Mouse (Mus musculus): Measurements from ENCODE around the gene Lancl1.

Lancl1 gene

DNA sequence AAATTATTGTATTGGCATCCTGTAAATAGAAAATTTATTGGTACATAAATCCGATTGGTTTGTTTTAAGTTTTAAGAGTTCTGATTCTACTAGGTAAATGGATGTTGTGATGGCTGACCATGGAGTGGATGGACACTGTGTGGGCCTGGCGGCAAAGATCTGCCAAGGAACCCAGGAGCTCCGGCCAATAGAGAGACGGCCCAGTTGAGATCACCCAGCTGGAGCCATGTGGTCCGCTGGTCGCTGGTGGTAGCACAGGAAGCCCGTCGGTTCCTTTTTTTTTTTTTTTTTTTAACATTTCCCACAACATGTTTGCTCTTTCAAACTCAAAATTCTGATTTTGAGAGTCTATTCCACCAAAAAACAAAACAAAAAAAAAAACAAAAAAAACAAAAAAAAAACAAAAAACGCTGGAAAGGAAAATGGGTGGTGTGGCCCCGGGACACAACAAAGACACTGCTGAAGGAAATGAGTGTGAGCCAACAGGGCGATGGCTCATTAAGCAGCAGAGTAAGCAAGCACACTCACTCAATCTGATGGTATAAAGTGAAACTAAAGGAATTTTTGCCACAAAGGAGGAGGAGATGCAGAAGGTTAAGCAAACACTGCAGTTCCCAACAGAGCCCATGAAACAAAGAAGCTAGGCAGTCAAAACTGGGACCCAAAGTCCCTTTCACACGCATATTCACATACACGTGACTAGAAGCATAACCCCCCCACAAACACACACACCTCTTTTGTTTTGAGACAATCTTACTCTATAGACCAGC lies 21.4 kb downstream of the Lancl1 start:
- peak; percentile 40 to 50 for DNase-seq (ENCODE audit: low spot score in 2 of 2)

DNA sequence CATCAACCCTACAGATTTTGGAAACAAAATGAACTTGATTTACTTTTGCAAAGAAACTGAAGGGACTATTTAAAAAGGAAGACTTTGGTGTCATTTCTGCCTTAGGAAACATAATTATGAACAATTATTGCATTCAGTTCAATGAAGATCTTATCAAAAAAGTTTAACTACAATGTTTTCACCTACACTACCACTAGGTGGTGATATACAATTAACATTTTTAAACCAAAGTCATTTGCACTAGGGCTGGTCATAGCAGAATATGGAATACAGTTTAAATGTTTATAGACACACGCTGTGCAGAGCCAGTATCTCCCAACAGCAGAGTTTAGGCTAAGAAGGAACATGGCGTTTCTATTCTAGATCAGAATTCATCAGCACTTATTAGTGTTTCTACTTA lies 24.5 kb downstream of the Lancl1 start:
- DNase-seq (ENCODE audit: low spot score in 2 of 2), result no peak

DNA sequence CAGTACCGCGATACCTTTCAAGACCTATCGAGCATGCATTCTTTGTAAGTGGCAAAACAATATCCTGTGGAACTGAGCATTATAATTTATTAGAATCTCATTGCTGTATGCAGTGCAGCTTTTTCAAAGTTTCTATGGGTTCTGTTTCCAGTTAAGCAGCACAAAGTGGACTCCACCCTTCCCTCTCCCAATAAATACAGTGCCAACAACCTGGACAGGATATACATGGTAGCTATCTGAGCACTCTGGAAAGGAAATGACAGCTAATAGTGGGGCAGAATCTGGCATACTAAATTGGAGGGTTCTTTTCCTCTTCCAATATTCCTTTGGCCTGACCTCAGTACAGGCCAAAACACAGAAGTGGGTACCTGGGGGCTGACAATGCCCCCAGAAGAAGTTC lies 28.2 kb downstream of the Lancl1 start:
- no peak for DNase-seq (ENCODE audit: low spot score in 2 of 2)

DNA sequence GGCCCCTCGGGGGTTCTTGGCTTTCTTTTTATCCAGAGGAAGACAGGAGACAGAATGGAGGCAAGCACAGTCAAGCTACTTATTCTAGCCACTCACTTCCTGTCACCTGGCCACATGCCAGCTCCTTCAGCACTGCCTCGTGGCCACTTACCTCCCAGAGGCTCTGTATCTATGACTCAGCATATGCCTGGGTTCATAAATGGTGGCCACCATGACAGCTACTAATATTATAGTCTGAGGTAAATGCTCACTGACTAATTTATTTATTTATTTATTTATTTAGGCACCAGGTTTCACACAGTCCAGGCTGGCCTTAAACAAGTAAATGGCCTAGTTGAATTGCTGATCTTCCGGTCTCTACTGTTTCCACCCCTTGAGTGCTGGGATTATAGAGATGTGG lies 35.0 kb downstream of the Lancl1 start:
- peak in 1 of 2 experiments; percentile 29 for DNase-seq (ENCODE audit: low spot score in 2 of 2)

- DNase-seq (ENCODE audit: low spot score in 2 of 2), result no peak
Observed at GRCm38 (mm10) chr1:67002226-67002625, 36.4 kb downstream of the Lancl1 start.

- DNase-seq (ENCODE audit: low spot score in 2 of 2), result no peak
Observed at GRCm38 (mm10) chr1:67001367-67001766, 37.3 kb downstream of the Lancl1 start.

- DNase-seq (ENCODE audit: low spot score in 2 of 2), result no peak
Observed at GRCm38 (mm10) chr1:67000484-67000883, 38.2 kb downstream of the Lancl1 start.

DNA sequence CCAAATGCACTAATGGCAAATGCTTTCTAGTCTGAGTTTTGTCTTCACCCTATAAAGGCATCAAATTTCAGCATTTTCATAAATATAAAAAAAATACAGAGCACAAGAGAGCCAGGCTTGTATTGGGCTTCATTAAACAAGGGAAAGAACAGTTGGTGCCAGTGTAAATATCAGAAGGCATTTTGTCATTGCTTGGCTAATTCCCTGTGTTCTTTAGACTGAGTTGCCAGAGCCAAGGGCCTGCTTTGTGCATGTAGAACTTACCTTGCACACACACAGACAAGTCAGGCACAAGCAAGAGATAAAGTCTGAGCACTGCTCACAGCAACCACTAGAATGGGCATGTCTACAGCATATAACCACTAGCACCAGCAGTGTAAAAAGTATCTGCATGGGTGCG lies 40.1 kb downstream of the Lancl1 start:
- DNase-seq (ENCODE audit: low spot score in 2 of 2), result no peak

DNA sequence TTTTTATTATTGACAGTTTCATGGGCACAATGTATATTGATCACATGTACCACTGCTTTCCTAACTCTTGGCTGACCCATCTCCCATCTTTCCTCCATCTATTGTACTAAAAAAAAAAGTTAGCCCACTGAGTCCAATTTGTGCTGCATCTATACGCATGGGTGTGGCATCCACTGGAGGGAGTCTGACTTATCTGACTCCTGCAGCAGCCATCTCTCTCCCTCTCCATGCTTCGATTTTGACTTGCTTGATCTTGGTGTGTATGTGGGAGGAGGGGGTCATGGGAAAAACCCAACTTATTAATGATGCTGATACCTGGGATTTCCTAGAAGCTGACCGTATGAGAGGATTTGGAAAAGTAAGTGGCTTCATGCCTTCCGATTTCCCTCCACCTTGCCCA lies 40.5 kb downstream of the Lancl1 start:
- DNase-seq (ENCODE audit: low spot score in 2 of 2), result no peak

DNA sequence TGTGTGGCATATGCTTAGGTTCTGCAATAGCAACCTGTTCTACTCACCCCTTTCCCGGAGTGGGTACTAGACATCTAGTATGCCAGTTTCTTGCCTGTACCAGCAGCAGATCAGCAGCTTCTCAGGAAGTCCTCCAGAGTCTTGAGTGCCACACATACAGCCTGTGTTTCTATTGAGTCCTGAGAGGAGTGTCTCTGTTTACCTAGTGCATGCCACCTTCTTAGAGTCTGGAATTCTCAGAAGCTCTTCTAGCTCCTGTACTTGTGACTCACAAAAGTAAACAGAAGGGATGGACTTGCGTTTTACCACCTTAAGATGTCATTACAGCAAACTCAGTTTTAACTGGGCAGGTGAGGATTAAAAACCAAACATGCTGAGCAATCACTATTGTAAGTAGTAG lies 41.9 kb downstream of the Lancl1 start:
- no peak for DNase-seq (ENCODE audit: low spot score in 2 of 2)

DNA sequence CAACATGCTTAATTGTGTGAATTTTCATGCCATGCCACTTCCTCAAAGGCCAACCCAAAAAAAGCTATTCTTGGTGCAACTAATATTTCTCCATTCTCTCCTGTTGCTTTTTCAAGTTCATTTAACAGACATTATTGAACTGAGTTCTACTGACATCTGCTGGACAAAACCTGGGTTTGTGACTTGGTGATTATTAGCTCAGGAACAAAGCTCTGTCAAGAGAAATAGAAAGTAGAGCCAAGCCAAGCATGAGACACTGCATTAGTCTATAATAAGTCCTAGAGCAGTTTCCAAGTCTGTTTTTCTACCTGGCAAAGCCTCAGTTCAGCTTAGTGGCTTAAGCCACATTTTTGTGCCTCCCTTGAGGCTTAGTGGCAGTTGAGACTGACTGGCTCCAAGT lies 45.9 kb downstream of the Lancl1 start:
- peak; percentile 16 to 56 for DNase-seq (ENCODE audit: low spot score in 2 of 2)

DNA sequence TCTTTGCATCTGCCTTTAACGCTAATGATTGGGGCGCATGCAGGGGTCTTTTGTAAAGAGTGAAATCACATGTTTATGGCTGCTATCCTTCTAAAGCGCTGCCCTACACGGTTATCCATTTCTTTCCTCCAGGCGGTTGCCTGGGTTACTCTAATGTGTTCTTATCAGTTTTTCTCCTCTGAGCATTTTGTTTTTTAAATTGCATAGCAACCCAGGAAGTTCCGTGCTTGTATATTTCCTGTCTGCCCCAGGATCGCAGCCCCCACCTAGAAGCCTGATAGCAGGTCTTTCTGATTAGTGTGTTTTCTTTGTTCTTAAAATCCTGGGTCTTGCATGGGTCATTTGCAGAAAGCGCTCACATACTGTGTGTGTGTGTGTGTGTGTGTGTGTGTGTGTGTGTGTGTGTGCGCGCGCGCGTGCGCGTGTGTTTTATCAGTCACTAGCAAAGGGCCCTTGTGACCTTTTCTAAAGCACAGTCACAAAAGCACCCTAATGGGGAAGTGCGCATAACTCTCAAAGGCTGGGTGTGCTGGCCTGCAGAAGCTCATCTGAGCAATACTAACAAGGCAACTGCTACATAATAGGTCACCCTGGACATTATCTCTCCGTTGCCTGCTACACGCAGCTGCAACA lies 51.0 kb downstream of the Lancl1 start:
- DNase-seq (ENCODE audit: low spot score in 2 of 2), result no peak

DNA sequence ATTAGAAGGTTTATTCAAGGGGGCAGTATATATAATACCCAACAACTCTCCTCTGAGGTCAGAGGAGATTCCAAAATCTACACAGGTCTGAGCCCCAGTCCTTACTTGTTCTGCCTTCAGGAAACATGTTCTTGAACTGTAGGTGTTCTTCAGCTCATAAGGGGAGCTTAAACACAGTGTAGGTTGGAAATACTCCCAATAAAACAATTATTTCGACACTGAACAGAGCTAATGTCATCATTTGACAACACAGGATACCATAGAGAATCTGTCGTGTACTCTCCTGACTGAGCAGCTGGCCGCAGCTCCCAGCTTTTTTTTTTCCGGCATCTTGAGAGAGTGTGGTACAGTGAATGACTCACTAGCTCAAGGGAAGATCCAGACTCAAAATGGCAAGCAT lies 52.8 kb downstream of the Lancl1 start:
- DNase-seq (ENCODE audit: low spot score in 2 of 2), result no peak

DNA sequence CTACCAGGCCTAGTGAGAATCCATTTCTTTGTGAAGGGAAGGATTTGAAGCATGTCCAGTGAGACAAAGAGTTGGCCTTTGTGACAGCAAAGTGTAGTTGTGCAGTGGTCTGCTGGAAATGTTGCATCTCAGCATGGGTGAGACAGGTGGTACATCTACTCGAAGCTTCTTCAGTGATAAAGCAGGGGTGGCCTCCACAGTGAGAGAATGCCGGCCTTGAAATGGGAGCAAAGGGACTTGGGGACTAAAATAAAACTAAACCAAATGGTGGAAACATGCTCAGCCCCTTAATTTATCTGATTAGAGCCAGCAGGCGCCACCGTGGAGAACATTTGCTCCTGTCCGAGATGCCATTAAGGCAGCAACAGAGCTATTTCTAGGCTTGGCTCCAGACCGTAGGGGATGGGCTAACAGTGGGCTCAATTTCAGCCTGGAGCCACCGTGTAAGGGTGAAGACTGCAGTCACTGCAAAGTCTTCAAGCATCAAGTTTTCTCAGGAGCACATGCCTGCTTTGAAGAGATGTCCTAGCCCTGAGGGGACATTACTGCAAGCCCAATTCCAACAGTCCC lies 53.5 kb downstream of the Lancl1 start:
- DNase-seq (ENCODE audit: low spot score in 2 of 2), result no peak

GRCm38 (mm10) chr1:66980129-66980528 lies 58.5 kb downstream of the Lancl1 start:
- DNase-seq (ENCODE audit: low spot score in 2 of 2), result no peak

DNA sequence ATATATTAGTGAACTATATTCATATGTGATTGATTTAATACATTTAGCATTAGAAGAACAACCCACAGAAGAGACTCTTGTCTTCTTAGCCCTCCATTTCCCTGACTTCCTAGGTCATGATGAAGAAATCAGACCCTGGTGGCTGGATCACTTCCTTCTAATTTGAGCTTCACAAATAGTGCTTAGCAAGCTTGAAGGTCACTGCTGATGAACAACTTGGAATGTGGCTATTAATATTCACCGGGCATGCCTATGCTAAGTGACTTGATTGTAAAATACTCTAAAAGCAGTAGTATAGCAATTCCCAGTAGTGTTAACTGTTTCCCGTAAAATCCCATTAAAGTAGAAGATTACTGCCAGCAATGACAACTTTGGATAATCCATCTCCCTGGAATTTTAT lies 63.2 kb downstream of the Lancl1 start:
- DNase-seq (ENCODE audit: low spot score in 2 of 2), result no peak

DNA sequence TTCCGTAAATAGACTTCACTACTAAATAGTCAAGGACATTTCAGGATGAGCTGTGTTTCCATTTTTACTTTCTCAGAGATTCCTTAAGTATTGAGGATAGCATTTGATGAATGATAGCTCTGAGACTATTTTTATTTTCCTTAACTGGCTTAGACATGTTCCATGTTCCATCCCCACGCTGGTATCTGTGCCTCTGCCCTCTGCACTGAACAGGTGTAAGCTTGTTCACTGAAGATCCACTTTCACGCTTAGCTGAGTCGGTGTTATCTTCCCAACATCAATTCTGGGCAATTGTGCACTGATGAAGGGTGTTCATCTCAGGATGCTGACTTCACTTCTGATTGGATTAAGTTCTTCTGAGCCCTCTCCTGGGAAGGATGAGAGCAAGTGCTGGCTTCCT lies 73.8 kb downstream of the Lancl1 start:
- no peak for DNase-seq (ENCODE audit: low spot score in 2 of 2)

- DNase-seq (ENCODE audit: low spot score in 2 of 2), result no peak
Observed at GRCm38 (mm10) chr1:66960536-66961243, 78.0 kb downstream of the Lancl1 start.

- no peak for DNase-seq (ENCODE audit: low spot score in 2 of 2)
Observed at GRCm38 (mm10) chr1:66957361-66957760, 81.3 kb downstream of the Lancl1 start.

DNA sequence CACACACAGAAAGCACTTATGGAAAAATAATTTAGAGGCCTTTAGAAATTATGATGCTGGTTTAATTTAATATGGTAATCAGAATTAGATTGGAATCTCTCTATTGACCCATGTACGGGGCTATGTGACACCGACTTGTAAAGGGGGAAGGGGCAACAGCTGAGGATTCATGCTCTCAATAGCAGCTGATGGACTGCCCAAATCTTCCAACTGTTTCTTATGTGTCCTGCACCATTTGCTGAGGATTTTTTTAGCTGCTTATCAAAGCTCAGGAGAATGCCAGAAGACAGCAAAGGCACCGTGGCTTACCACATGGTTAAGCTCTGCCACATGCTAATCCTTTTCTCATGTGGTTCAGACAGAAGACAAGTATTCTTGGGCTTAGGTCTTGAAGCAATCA lies 87.6 kb downstream of the Lancl1 start:
- no peak for DNase-seq (ENCODE audit: low spot score in 2 of 2)

Measured in heart, adult 9 months (tissue).